Mouse (Mus musculus) lung, adult 2 months (tissue): Measurements from ENCODE around the gene Igf2bp1.

Experiments used
- CTCF ChIP-seq: fragments of 200-500 bp; IDR thresholded peaks from 2 replicates; pipeline ENCODE4 v1.5.1; 2011; ENCODE audit warnings: mild to moderate bottlenecking, low read length, control low read depth; ENCODE audit not compliant: insufficient read depth
- POLR2A ChIP-seq: fragments of 200-500 bp; IDR thresholded peaks from 2 replicates; pipeline ENCODE4 v1.6.1; 2011; ENCODE audit warnings: low read depth, mild to moderate bottlenecking, control low read depth, low read length, borderline replicate concordance; ENCODE audit errors: extremely low read depth

GRCm38 (mm10) chr11:95959152-95959551 is 46.6 kb downstream of the Igf2bp1 start:
- TF ChIP-seq CTCF = no peak
- TF ChIP-seq POLR2A = no peak
